20 mouse cellular contexts compared by ENCODE assay signal in genomic region chr9:3023985-3024648, GRCm38 (mm10). TPM values are rescaled to one million over a fixed set of nuclear protein-coding genes. Genes with fewer than 3 reads are reported as not detected.
DNase-seq lines count a peak whose midpoint lies in the region; TF ChIP-seq lines count a peak whose summit lies in the region.
"Not testable (repeated sequence)": the region's sequence is repeated elsewhere in the genome, so short reads cannot be mapped to it uniquely, and the experiment has no call there.
"Had no signal": no experiment of that assay in that cellular context is flagged by ENCODE, and none has a peak within 500 bp of the region (broad histone marks: within the 10 kb centered on the region; RNA-seq: fewer than 3 reads in every experiment).

No protein-coding gene starts in this region.

- not testable (repeated sequence) for H3K4me3 ChIP-seq in lung, adult 2 months (replicated peaks; ENCODE audit: extremely low read depth, low read depth, low read length)

- TF ChIP-seq CTCF in lung, adult 2 months (IDR thresholded peaks at IDR 0.05; ENCODE audit: insufficient read depth, low read length): not testable (repeated sequence)

- peak; percentile 87 for DNase-seq in cerebellum, adult 11 months
- peak; percentile 100 for DNase-seq in gastrocnemius, adult 8-10 months (ENCODE audit: low spot score in 2 of 2)
- peak; percentile 37 for DNase-seq in kidney, adult 18-20 months
- DNase-seq in layer of hippocampus, postnatal 25 days (ENCODE audit: extremely low spot score in 1 of 2, low spot score in 1 of 2): peak; percentile 38 to 83
- peak; percentile 50 for DNase-seq in lung, adult 2 months
- peak; percentile 63 to 67 for DNase-seq in right cerebral cortex, adult 2 months (ENCODE audit: low spot score in 2 of 2)
- peak; percentile 3 to 74 for DNase-seq in thymus, adult 18-20 months

- 79% methylated on average over 16 of the region's 16 CpGs for WGBS in lung, adult 2 months

- not testable (repeated sequence) for TF ChIP-seq POLR2A in lung, adult 2 months (IDR thresholded peaks at IDR 0.05; ENCODE audit: borderline replicate concordance, extremely low read depth, low read depth, low read length)

- H3K4me1 ChIP-seq in lung, adult 2 months (ENCODE audit: control insufficient read depth, insufficient read depth, low read length): not testable (repeated sequence)

RNA-seq across cellular contexts. Expression of gene Gm10718, which starts 0.8 kb away (rescaled TPM):
- under 1 TPM in 1 of 4 experiments, not detected in 3; 0.62 TPM for total RNA-seq in gastrocnemius, adult 8-10 months (2022)
- total RNA-seq in layer of hippocampus, postnatal 25 days (2021): 1 to 10 TPM in 1 of 2 experiments, not detected in 1; 1.3 TPM
- polyA plus RNA-seq in lung, adult 2 months (2012; rRNA removed): not detected in 2 replicates
- polyA plus RNA-seq: embryonic facial prominence, embryonic 11.5 days; limb, embryonic 12.5 days; neural tube, embryonic 13.5 days; Patski; spleen, adult 2 months had no signal

RNA-seq across cellular contexts. Expression of gene Gm10717, which starts 1.1 kb away (rescaled TPM):
- total RNA-seq in gastrocnemius, adult 8-10 months (2022): not detected
- total RNA-seq in layer of hippocampus, postnatal 25 days (2021): not detected
- not detected in 2 replicates for polyA plus RNA-seq in lung, adult 2 months (2012; rRNA removed)
- polyA plus RNA-seq: embryonic facial prominence, embryonic 11.5 days; forebrain, embryonic 11.5 days; limb, embryonic 12.5 days; Patski; spleen, adult 2 months had no signal

RNA-seq across cellular contexts. Expression of gene Gm10719, which starts 6.9 kb away (rescaled TPM):
- total RNA-seq in gastrocnemius, adult 8-10 months (2022): under 1 TPM in 2 of 4 experiments, not detected in 2; 0.51 to 0.61 TPM
- under 1 TPM; 0.42 to 0.89 TPM for total RNA-seq in layer of hippocampus, postnatal 25 days (2021)
- not detected in 2 replicates for polyA plus RNA-seq in lung, adult 2 months (2012; rRNA removed)
- polyA plus RNA-seq: embryonic facial prominence, embryonic 11.5 days; forebrain, embryonic 11.5 days; hindbrain, embryonic 11.5 days; intestine, postnatal 0 days; lung, embryonic 15.5 days; Patski; spleen, adult 2 months had no signal

RNA-seq across cellular contexts. Expression of gene Gm10720, which starts 8.7 kb away (rescaled TPM):
- total RNA-seq in gastrocnemius, adult 8-10 months (2022): not detected
- total RNA-seq in layer of hippocampus, postnatal 25 days (2021): not detected
- polyA plus RNA-seq in lung, adult 2 months (2012; rRNA removed): not detected in 2 replicates
- total RNA-seq: adrenal gland, postnatal 36 days; gastrocnemius, postnatal 4 days had no signal
- polyA plus RNA-seq: CD4-positive, CD25-positive, alpha-beta regulatory T cell, adult 4 months; embryonic facial prominence, embryonic 11.5 days; forebrain, embryonic 11.5 days; hindbrain, embryonic 11.5 days; intestine, postnatal 0 days; limb, embryonic 12.5 days; lung, embryonic 15.5 days; midbrain, embryonic 13.5 days; neural tube, embryonic 13.5 days; Patski; spleen, adult 2 months had no signal

RNA-seq across cellular contexts. Expression of gene Gm17535, which starts 10.3 kb away (rescaled TPM):
- not detected for total RNA-seq in gastrocnemius, adult 8-10 months (2022)
- not detected for total RNA-seq in layer of hippocampus, postnatal 25 days (2021)
- polyA plus RNA-seq in lung, adult 2 months (2012; rRNA removed): not detected in 2 replicates
- total RNA-seq: adrenal gland, postnatal 36 days; gastrocnemius, postnatal 4 days had no signal
- polyA plus RNA-seq: CD4-positive, CD25-positive, alpha-beta regulatory T cell, adult 4 months; embryonic facial prominence, embryonic 11.5 days; forebrain, embryonic 11.5 days; hindbrain, embryonic 11.5 days; intestine, postnatal 0 days; limb, embryonic 12.5 days; lung, embryonic 15.5 days; midbrain, embryonic 13.5 days; neural tube, embryonic 13.5 days; Patski; spleen, adult 2 months had no signal

Comparison
In these comparisons a context has a peak if more than half of its experiments do, and no peak if none do; other contexts are left out.
1. DNase-seq: peak in every context shown above with its lines; median percentile 100 in gastrocnemius, adult 8-10 months; 87 in cerebellum, adult 11 months; 65 in right cerebral cortex, adult 2 months; 60 in layer of hippocampus, postnatal 25 days; 50 in lung, adult 2 months; 38 in thymus, adult 18-20 months; 37 in kidney, adult 18-20 months.